Mouse (Mus musculus) kidney, postnatal 0 days (tissue): ENCODE measurements at regions not wholly inside any gene's neighbourhood (a gene's known extent, or its start where the extent isn't known, plus 50 kb on each side); places are given as distances from the start of the nearest gene placed in this dataset.

ENCODE experiments used
- ATAC-seq: fragments of 200-750 bp; cut with Nextera tagmentation; replicated peaks from 2 replicates; pipeline ENCODE4 v1.8.0; 2017; ENCODE audit warnings: low read depth, moderate number of reproducible peaks, moderate TSS enrichment, moderate library complexity; ENCODE audit not compliant: low FRiP score
- DNase-seq: peaks from one replicate; pipeline ENCODE4 v3.0.0-alpha.2; 2016; ENCODE audit warnings: low spot score
- H3K27ac ChIP-seq: fragments of 300-500 bp; sonication (generic); 2 replicates; pipeline ENCODE4 v1.5.1; 2014; ENCODE audit warnings: mild to moderate bottlenecking
- H3K27me3 ChIP-seq: fragments of 300-500 bp; sonication (generic); 2 replicates; pipeline ENCODE4 v1.6.1; 2014; ENCODE audit warnings: low read length, mixed read lengths; ENCODE audit not compliant: insufficient read depth
- H3K36me3 ChIP-seq: fragments of 300-500 bp; sonication (generic); 2 replicates; pipeline ENCODE4 v1.6.1; 2014; ENCODE audit warnings: low read length, mixed read lengths; ENCODE audit not compliant: insufficient read depth
- H3K4me1 ChIP-seq: fragments of 300-500 bp; sonication (generic); replicated peaks from 2 replicates; pipeline ENCODE4 v1.6.1; 2014; ENCODE audit warnings: antibody characterized with exemption, low read length, mixed read lengths; ENCODE audit not compliant: insufficient read depth
- H3K4me2 ChIP-seq: fragments of 300-500 bp; sonication (generic); 2 replicates; pipeline ENCODE4 v1.6.1; 2014; ENCODE audit warnings: mild to moderate bottlenecking, low read length, moderate library complexity, mixed read lengths
- H3K4me3 ChIP-seq: fragments of 300-500 bp; sonication (generic); replicated peaks from 2 replicates; pipeline ENCODE4 v1.5.1; 2014; ENCODE audit warnings: low read depth, low read length
- H3K9ac ChIP-seq: fragments of 300-500 bp; sonication (generic); 2 replicates; pipeline ENCODE4 v1.6.1; 2014; ENCODE audit warnings: low read depth, low read length
- H3K9me3 ChIP-seq: fragments of 300-500 bp; sonication (generic); replicated peaks from 2 replicates; pipeline ENCODE4 v1.6.1; 2016; ENCODE audit warnings: low read length, inconsistent platforms, mixed read lengths
- CTCF ChIP-seq: IDR thresholded peaks from 2 replicates; pipeline ENCODE4 v1.5.1; 2016; ENCODE audit warnings: antibody characterized with exemption, low read depth, mild to moderate bottlenecking, moderate library complexity
- WGBS: fragments of 180-500 bp; shearing (Covaris S2); extraction: QIAGEN DNeasy Blood & Tissue Kit; methylation state at CpG from one replicate; pipeline ENCODE4 v1.1.7; 2014; 5-methylcytosine and 5-hydroxymethylcytosine counted together

GRCm38 (mm10) chr12:31185177-31185932 is 55.2 kb upstream of the Gm6993 start:
- TF ChIP-seq CTCF, result no peak
- peaks cover 12% of the 10 kb centered on the region; the same call in 1 of the 2 replicates for H3K4me1 ChIP-seq
- H3K27ac ChIP-seq, result peak overlapping the region; percentile 59; the same call in 1 of the 2 replicates
- H3K27me3 ChIP-seq, result no peaks in the 10 kb centered on the region
- no peak for DNase-seq
- no peak for ATAC-seq
- no peak overlapping the region for H3K9ac ChIP-seq
- WGBS, result 56% methylated on average over 9 of the region's 9 CpGs
- no peaks in the 10 kb centered on the region for H3K36me3 ChIP-seq
- H3K9me3 ChIP-seq, result no peaks in the 10 kb centered on the region
- H3K4me3 ChIP-seq, result no peak overlapping the region
- no peak overlapping the region for H3K4me2 ChIP-seq

GRCm38 (mm10) chr12:31185933-31186845 is 54.4 kb upstream of the Gm6993 start:
- no peak for DNase-seq
- no peak for ATAC-seq
- Histone ChIP-seq H3K4me3 (no peak overlapping the region), H3K27me3 (no peaks in the 10 kb centered on the region), H3K36me3 (no peaks in the 10 kb centered on the region), H3K4me2 (no peak overlapping the region), H3K27ac (peak overlapping the region; percentile 59; the same call in 1 of the 2 replicates), H3K9me3 (no peaks in the 10 kb centered on the region), H3K4me1 (peaks cover 17% of the 10 kb centered on the region), H3K9ac (no peak overlapping the region)
- no peak for TF ChIP-seq CTCF
- WGBS, result 60% methylated on average over 8 of the region's 8 CpGs

- Histone ChIP-seq H3K36me3 (no peaks in the 10 kb centered on the region), H3K9me3 (no peaks in the 10 kb centered on the region), H3K9ac (no peak overlapping the region), H3K4me3 (no peak overlapping the region), H3K27ac (no peak overlapping the region), H3K27me3 (no peaks in the 10 kb centered on the region), H3K4me1 (peaks cover 23% of the 10 kb centered on the region), H3K4me2 (no peak overlapping the region)
- no peak for ATAC-seq
- whole genome bisulfite sequencing, result 61% methylated on average over 2 of the region's 2 CpGs
- no peak for TF ChIP-seq CTCF
- no peak for DNase-seq
Measured at GRCm38 (mm10) chr12:31188011-31188576, 52.5 kb upstream of the Gm6993 start.

- H3K4me2 ChIP-seq, result no peak overlapping the region
- no peak for TF ChIP-seq CTCF
- no peak overlapping the region for H3K27ac ChIP-seq
- no peak overlapping the region for H3K9ac ChIP-seq
- no peaks in the 10 kb centered on the region for H3K27me3 ChIP-seq
- H3K9me3 ChIP-seq, result no peaks in the 10 kb centered on the region
- no peak overlapping the region for H3K4me3 ChIP-seq
- no peaks in the 10 kb centered on the region for H3K36me3 ChIP-seq
- H3K4me1 ChIP-seq, result peaks cover 19% of the 10 kb centered on the region
- no peak for DNase-seq
- WGBS, result 71% methylated on average over 4 of the region's 4 CpGs
- no peak for ATAC-seq
Measured at GRCm38 (mm10) chr12:31190265-31190664, 50.3 kb upstream of the Gm6993 start.
